Mouse (Mus musculus): Measurements from ENCODE around the gene Amtn.

DNA sequence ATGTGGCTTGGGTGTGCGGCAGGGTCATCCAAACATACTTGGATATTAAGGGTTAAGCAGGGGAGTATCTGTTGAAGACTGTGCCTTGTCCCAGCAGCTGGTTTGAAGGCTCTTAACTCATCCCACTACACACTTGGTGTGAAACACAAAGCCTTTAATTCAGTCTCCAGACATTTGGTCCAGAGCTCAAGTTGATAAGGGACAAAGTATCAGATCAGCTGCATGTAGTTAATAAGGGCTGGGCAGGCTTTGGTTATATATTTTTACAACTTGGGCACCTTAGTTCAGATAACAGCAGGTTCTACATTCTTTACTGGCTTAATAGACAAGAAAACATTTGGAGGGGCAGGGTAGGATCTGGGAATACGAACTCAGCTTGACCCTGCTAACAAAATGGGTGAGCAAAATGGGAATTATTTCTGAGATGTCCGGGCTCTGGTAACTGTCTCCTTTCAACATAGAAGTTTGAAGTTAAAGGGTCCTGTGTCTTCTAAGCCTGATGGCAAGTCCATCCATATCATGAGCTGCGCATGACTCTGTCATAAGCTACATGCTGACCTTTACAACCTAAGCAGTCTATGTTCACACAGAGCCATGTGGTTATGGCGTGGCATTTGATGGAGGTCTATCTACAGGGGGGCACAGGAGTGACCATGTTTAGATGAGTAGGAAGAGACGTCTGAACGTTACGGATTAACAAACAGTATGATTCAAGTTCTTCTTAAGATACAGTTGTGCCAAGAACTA is 44.6 kb downstream of the Amtn start:
- no peak for TF ChIP-seq CTCF (IDR thresholded peaks at IDR 0.05; ENCODE audit: low read depth)
- TF ChIP-seq EP300 (IDR thresholded peaks at IDR 0.05; ENCODE audit: low read depth), result no peak
